Mouse (Mus musculus): ENCODE measurements around the gene Nr4a1.

The Nr4a1 gene

DNA sequence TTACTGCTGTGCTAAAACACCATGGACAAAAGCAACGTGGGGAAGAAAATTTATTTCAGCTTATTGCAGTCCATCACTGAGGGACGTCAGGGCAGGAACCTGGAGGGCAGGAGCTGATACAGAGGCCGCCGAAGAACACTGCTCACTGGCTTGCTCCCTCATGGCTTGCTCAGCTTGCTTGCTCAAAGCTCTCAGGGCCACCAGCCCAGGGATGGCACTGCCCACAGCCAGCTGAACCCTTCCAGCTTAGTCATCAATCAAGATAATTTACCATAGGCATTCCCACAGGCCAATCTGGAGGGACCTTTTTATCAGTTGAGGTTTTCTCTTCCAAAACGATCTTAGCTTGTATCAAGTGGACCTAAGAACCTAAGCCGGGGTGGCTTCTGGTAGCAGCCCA lies 57.9 kb downstream of the Nr4a1 start:
- no peak for DNase-seq (ENCODE audit: low spot score in 2 of 2)

DNA sequence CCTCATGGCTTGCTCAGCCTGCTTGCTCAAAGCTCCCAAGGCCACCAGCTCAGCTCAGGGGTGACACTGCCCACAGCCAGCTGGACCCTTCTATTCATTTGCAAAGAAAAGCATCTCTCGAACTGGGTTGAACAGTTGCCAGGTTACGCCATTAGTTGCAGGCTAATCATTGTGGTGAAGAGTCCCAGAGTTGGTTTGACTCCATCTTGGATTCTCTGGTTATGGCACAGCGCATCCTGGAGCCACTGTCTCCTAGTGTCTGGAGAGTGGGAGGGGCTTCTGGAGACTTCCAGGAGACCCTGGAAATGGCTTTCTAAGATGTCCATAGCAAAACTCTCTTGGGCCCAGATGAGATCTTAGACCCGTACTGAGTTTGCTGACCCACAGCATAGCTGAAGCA lies 61.3 kb downstream of the Nr4a1 start:
- no peak for DNase-seq (ENCODE audit: low spot score in 2 of 2)

DNA sequence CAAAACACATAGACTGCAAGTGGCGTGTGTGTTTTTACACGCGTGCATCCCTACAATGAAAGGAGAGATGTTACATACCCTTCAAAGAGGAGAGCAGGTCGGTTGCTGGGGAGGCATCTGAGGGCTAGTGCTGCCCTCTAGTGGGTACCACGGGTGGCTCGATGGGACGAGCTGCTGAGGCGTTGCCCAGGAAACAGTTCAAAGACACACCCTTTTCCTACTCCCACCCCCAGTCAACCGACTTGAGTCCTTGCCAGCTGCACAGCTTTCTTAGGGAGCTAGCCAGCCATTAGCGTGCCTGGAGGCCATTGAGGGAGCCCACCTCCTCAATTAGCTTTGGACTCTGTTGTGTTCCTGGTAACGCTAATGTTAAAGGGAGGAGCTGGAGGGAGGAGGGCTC lies 61.8 kb downstream of the Nr4a1 start:
- peak; percentile 66 to 75 for DNase-seq (ENCODE audit: low spot score in 2 of 2)

DNA sequence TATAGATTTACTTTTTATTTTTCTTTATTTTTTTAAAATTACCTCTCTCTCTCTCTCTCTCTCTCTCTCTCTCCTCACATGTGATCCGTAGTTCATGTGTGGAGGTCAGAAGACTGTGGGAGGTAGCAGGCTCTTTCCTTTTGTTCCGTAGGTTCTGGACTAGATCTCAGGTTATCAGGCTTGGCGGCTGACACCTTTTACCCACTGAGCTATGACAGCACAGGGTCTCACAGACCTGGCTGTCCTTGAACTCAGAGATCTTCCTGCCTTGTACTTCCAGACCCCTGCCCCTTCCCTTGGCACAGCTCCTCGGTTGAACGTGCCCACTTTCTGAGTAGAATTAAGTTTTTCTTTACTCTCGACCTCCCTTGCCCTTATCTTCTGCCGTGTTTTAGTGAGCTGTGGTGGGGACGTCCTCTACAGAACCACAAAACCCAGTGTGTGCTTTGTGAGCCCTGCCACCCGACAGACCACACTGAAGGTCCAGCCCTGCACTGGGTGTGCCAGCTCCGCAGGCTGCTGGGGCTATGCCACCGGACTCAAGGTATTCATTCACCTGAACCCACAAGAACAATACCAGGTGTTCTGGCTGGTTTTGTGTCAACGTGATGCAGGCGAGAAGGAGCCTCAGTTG lies 62.3 kb downstream of the Nr4a1 start:
- DNase-seq (ENCODE audit: low spot score in 2 of 2): no peak

DNA sequence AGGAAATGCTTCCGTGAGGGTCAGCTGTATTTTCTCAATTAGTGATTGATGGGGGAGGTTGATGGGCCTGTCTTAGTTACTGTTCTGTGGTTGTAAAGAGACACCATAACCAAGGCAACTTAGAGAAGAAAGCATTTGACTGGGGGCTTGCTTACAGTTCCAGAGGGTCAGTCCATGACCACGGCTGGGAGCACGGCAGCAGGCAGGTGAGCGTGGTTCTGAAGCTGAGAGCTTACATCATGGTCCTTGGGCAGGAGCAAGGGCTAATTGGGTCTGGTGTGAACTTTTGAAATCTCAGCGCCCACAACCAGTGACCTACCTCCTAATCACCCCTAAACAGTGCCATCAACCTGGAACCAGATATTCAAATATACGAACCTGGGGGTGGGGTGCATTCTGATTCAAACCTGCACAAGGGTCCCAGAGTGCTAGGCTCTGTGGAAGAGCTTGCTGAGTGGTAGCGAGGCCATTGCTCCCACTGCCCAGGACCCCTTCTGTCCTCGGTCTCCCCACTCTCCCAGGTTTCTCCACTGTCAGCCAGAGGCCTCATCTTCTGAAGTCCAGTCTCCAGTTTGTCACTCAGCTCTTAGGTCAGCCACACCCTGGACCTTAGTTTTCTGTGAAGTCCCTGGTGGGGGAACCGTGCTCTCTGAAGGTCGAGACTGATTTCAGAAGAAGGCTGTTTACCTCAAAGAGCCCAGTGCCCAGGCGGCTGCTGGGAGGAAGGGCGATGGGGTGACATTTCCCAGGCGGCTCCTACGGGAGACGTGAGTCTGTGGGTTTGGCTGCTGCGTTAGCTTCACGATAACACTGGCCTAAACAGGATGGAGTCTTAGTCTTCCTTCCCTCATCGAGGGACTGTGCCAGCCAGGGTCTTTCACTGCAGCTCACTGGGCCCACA lies 63.1 kb downstream of the Nr4a1 start:
- no peak for DNase-seq (ENCODE audit: low spot score in 2 of 2)

DNA sequence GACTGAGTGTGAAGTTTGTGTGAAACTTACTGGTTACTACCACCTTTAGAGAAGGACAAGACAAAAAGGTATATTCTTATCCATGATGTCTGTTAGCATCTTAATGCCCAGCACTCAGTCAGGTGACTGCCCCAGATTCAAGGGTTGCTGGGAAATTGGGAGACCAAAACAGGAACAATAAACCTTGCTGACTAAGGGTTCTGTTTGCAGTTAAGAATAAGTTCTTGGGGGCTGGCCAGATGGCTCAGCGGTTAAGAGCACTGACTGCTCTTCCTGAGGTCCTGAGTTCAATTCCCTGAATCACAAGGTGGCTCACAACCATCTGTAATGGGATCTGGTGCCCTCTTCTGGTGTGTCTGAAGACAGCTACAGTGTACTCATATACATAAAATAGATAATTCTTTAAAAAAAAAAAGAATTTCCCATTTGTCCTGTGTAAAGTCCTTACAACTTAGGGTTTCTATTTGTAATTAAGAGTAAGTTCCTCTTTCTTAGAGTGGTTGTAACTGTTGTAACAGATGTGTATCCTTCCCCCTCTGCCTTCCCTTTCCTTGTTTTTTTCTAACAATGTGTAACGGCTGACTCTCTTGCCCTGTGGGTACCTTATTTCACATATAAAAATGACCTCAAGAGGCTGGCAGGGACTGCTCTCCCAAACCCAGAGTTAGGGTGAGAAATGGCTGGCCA lies 63.9 kb downstream of the Nr4a1 start:
- no peak for DNase-seq (ENCODE audit: low spot score in 2 of 2)

DNA sequence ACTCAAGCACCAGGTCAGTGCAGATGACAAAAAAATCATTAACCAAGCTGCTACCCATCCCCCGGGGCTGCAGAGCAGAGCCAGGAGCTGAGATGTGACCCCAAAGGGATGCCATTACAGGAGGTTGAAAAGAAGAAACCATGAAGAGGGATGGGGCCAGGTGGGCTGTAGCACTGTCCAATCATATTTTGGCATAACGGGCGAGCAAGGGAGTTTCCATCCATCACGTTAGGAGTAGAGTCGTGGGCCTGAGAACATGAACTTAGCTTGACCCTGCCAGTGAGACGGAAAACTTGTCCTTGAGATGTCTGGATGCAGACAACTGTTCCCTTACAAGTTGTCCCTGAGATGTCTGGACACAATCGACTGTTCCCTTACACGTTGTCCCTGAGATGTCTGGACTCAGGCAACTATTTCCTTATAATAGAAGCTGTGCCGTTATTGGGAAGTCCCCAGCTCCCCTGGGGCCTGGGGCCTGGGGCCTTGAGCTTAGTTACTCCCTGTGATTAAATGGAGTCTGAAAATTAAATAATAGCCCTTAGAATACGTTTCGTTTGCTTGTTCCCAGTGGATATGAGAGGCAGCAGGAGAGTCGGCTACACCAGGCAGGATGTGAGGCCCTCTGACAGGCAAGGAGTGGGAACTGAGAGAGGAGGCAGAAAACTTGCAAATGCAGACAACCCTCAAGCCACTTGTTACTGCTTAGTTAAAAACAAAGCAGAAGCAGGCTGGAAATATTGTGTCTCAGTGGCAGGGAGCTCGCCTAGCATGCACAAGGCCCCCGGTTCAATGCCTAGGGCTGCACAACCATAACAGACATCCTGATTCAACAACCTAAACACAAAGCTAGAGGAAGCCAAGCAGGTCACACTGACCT lies 65.1 kb downstream of the Nr4a1 start:
- no peak for DNase-seq (ENCODE audit: low spot score in 2 of 2)

DNA sequence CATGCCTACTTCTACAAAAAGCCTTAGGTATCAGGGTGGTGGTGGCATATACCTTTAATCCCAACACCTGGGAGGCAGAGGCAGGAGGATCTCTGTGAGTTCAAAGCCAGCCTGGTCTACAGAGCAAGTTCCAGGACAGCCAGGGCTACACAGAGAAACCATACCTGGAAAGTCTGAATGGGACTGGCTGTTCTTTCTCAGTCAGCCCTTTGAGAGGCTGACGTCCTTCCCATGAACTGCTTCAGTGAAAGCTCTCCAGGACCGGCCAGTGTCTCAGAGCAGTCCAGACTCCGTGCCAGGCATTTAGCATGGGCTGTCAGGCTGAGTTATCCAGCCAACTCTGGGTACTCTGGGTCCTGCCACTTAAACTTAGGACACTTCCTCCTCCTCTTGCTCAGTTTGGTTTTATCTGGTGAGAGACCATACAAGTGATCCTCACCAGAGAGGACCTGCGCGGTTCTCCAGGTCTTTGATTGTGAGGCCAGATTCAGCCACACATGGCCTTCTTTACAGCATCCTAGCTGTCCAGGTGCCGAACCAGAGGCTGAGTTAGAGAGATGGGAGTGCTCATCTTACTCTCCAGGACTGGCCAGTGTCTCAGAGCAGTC lies 66.0 kb downstream of the Nr4a1 start:
- DNase-seq (ENCODE audit: low spot score in 2 of 2): no peak

DNA sequence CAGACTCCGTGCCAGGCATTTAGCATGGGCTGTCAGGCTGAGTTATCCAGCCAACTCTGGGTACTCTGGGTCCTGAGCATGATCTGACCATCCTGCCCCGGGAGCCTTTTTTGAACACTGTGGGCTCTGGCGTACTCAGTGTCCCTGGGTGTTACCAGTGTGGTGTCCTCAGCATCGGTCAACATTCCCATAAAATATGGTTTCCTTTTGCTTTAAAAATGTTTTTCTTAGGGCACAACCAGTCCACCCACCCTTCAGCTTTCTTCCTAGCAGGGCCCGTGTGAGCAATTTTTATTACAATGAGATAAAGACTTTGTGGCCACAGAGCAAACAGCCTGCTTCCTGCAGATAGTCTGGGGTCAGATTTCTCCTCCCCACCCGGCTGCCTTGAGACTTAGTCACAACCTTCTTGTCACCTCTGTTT lies 66.6 kb downstream of the Nr4a1 start:
- no peak for DNase-seq (ENCODE audit: low spot score in 2 of 2)

DNA sequence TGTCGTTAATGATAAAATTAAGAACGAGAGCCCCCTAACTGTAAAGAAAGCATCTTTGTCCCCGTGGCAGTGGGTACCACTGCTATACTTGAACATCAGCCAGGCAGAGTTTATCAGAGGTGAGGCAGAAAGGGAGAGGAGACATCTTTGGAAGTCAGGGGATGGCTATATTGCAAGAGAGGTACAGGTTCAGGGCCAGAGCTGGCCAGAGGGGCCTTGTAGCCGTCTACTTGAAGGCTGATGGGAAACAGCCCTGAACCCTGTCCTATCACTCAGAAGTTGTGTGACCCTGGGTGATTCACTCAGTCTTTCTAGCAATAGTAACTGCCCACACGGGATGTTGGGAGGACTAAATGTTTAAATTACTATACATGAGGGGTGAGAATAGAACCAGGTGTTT lies 67.1 kb downstream of the Nr4a1 start:
- no peak for DNase-seq (ENCODE audit: low spot score in 2 of 2)

DNA sequence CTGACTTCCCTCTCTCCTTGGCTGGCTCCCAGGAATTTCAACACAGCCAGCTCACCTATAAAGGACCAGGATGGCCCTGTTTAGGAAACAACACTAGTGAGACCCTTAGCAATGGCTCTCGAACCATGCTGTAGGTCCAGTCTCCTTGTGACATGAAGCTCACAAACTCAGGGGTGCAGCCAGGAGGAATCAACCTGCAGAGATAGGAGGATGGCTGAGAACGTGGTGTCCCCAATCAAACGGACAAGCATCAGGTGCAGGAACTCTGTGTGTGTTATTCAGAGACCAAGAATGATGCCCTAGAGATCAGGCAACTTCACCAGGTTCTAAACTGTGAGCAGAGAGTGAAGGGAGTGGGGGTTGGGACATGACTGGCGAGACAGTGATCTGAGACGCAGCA lies 68.0 kb downstream of the Nr4a1 start:
- no peak for DNase-seq (ENCODE audit: low spot score in 2 of 2)

DNA sequence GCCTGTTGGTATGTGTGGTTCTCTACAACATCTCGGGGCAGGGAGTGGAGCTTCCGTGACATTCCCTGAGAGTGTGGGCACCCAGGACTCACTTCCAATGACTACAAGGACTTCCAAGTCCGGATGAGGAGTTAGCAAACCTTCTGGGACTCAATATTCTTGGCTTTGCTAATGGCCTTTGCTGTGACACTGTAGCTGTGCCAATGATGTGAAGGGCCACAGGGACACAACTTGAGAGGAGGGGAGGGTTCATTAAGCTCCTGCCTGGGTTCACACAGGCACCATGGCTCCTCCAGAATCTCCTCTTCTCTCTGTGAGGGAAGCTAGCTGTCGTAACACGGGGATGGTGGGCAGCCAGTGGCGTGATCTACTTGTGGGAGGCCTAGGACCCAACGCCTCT lies 68.6 kb downstream of the Nr4a1 start:
- DNase-seq (ENCODE audit: low spot score in 2 of 2): no peak

DNA sequence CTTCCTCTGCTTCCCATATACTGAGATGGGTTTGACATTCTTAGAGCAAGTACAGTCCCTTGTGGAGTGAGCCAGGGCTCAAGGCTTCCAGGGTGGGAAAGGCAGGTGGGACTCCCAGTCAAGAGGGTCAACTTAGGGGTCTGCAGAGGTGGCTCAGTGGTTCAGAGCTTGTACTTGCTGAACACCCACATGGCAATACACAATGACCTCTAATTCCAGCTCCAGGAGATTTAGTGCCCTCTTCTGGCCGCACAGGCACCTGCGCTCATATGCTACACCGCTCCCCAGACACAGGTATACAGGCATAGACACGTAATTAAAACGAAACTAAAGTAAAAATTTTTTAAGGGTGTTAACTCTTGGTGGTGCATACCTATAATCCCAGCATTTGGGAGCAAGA lies 69.4 kb downstream of the Nr4a1 start:
- no peak for DNase-seq (ENCODE audit: low spot score in 2 of 2)

All from spleen, postnatal 14 days (tissue).